Mouse (Mus musculus) lung, postnatal 36 days (tissue): Measurements from ENCODE around the gene Glt1d1.

Source experiments
- DNase-seq: peaks from one replicate; pipeline ENCODE4 v3.0.0; 2022; ENCODE audit warnings: mixed read lengths

The Glt1d1 gene

GRCm38 (mm10) chr5:127633188-127633587 lies 1.1 kb downstream of the Glt1d1 start:
- DNase-seq: no peak

- no peak for DNase-seq
These were observed 1.6 kb downstream of the Glt1d1 start for GRCm38 (mm10) chr5:127633666-127634065.

- DNase-seq: no peak
These were observed 5.6 kb downstream of the Glt1d1 start for GRCm38 (mm10) chr5:127637622-127638021.

- no peak for DNase-seq
These were observed 6.1 kb downstream of the Glt1d1 start for GRCm38 (mm10) chr5:127638177-127638576.

GRCm38 (mm10) chr5:127639067-127639605 lies 7.1 kb downstream of the Glt1d1 start:
- DNase-seq: no peak

GRCm38 (mm10) chr5:127639635-127640034 lies 7.6 kb downstream of the Glt1d1 start:
- DNase-seq: no peak

GRCm38 (mm10) chr5:127640359-127640758 lies 8.3 kb downstream of the Glt1d1 start:
- DNase-seq: no peak

- DNase-seq: no peak
These were observed 9.3 kb downstream of the Glt1d1 start for GRCm38 (mm10) chr5:127641185-127641958.

GRCm38 (mm10) chr5:127648046-127648445 lies 16.0 kb downstream of the Glt1d1 start:
- peak; percentile 52 for DNase-seq

GRCm38 (mm10) chr5:127649077-127649476 lies 17.0 kb downstream of the Glt1d1 start:
- peak; percentile 41 for DNase-seq

- DNase-seq: no peak
These were observed 26.2 kb downstream of the Glt1d1 start for GRCm38 (mm10) chr5:127658257-127658656.

- DNase-seq: no peak
These were observed 27.2 kb downstream of the Glt1d1 start for GRCm38 (mm10) chr5:127659312-127659711.

- DNase-seq: no peak
These were observed 28.2 kb downstream of the Glt1d1 start for GRCm38 (mm10) chr5:127660267-127660666.

- DNase-seq: no peak
These were observed 28.9 kb downstream of the Glt1d1 start for GRCm38 (mm10) chr5:127660979-127661378.

- no peak for DNase-seq
These were observed 41.9 kb downstream of the Glt1d1 start for GRCm38 (mm10) chr5:127673913-127674312.

- DNase-seq: no peak
These were observed 45.5 kb downstream of the Glt1d1 start for GRCm38 (mm10) chr5:127677561-127677960.

- DNase-seq: no peak
These were observed 46.4 kb downstream of the Glt1d1 start for GRCm38 (mm10) chr5:127678501-127678900.

- DNase-seq: no peak
These were observed 56.6 kb downstream of the Glt1d1 start for GRCm38 (mm10) chr5:127688568-127689170.

- DNase-seq: no peak
These were observed 59.0 kb downstream of the Glt1d1 start for GRCm38 (mm10) chr5:127691085-127691484.

- no peak for DNase-seq
These were observed 59.5 kb downstream of the Glt1d1 start for GRCm38 (mm10) chr5:127691581-127691980.

- DNase-seq: no peak
These were observed 63.8 kb downstream of the Glt1d1 start for GRCm38 (mm10) chr5:127695898-127696297.

- no peak for DNase-seq
These were observed 64.5 kb downstream of the Glt1d1 start for GRCm38 (mm10) chr5:127696602-127697001.

- DNase-seq: no peak
These were observed 66.5 kb downstream of the Glt1d1 start for GRCm38 (mm10) chr5:127698525-127698924.

GRCm38 (mm10) chr5:127699679-127700078 lies 67.6 kb downstream of the Glt1d1 start:
- no peak for DNase-seq
